Mouse (Mus musculus) forebrain, embryonic 14.5 days (tissue): Measurements from ENCODE around the gene Nfatc2. TPM values are rescaled to one million over a fixed set of nuclear protein-coding genes. Genes with fewer than 3 reads are reported as not detected.
A peak's percentile ranks its signal among the peaks of the same experiment; 100 is the strongest.

Experiments used
- microRNA-seq: library from miRNA; unstranded; fragments of <30 nt; microRNA quantifications from one replicate; pipeline ENCODE4, GENCODE M21; 2016
- polyA plus RNA-seq: library from polyadenylated mRNA; unstranded; fragments of >200 nt; fragmentation: Nextera tagmentation; extraction: Ambion mirVana; gene quantifications from 2 replicates; pipeline ENCODE4 v1.2.1, GENCODE M21; 2014

Nfatc2 gene
- polyA plus RNA-seq, 1 experiment from 2014 or later: 1.2 TPM

Small RNA genes lying within 50 kb of the gene (microRNA-seq; reads per million reads assigned to microRNA genes)
- gene Mir7004: 1.9 reads per million, percentile 8 among the genes with 10 or more reads in this experiment

Other genes with a start within 250 kb of the Nfatc2 start
- gene Atp9a, start 140.8 kb upstream of the Nfatc2 start, polyA plus RNA-seq: 42.4 and 46.2 TPM in 2 replicates
- gene Sall4, start 166.3 kb upstream of the Nfatc2 start, polyA plus RNA-seq: 0.71 and 1.1 TPM in 2 replicates